Mouse (Mus musculus) lung, postnatal 0 days (tissue): ENCODE measurements around the gene Cdkn1c. TPM values are rescaled to one million over a fixed set of nuclear protein-coding genes. Genes with fewer than 3 reads are reported as not detected.

Experiments
- ATAC-seq: fragments of 200-750 bp; cut with Nextera tagmentation; 2 replicates; pipeline ENCODE4 v1.8.0; 2017; ENCODE audit warnings: moderate library complexity
- DNase-seq: peaks from one replicate; pipeline ENCODE4 v3.0.0-alpha.2; 2016; ENCODE audit warnings: low spot score
- H3K27ac ChIP-seq: fragments of 300-500 bp; sonication (generic); 2 replicates; pipeline ENCODE4 v1.5.1; 2014; ENCODE audit warnings: antibody characterized with exemption, mild to moderate bottlenecking, low read length, mixed read lengths
- H3K27me3 ChIP-seq: fragments of 300-500 bp; sonication (generic); replicated peaks from 2 replicates; pipeline ENCODE4 v1.6.1; 2014; ENCODE audit warnings: low read length, mixed read lengths; ENCODE audit not compliant: insufficient read depth
- H3K36me3 ChIP-seq: fragments of 300-500 bp; sonication (generic); 2 replicates; pipeline ENCODE4 v1.6.1; 2014; ENCODE audit warnings: low read length, mixed read lengths; ENCODE audit not compliant: insufficient read depth
- H3K4me1 ChIP-seq: fragments of 300-500 bp; sonication (generic); 2 replicates; pipeline ENCODE4 v1.6.1; 2014; ENCODE audit warnings: antibody characterized with exemption, low read depth, low read length, mixed read lengths; ENCODE audit not compliant: insufficient read depth
- H3K4me2 ChIP-seq: fragments of 300-500 bp; sonication (generic); replicated peaks from 2 replicates; pipeline ENCODE4 v1.6.1; 2014; ENCODE audit warnings: low read depth, mild to moderate bottlenecking, low read length, moderate library complexity, mixed read lengths
- H3K4me3 ChIP-seq: fragments of 300-500 bp; sonication (generic); 2 replicates; pipeline ENCODE4 v1.5.1; 2014; ENCODE audit warnings: low read depth, low read length
- H3K9ac ChIP-seq: fragments of 300-500 bp; sonication (generic); replicated peaks from 2 replicates; pipeline ENCODE4 v1.6.1; 2014; ENCODE audit warnings: low read depth, mild to moderate bottlenecking
- H3K9me3 ChIP-seq: fragments of 300-500 bp; sonication (generic); 2 replicates; pipeline ENCODE4 v1.6.1; 2016; ENCODE audit warnings: low read length, mixed read lengths
- CTCF ChIP-seq: IDR thresholded peaks from 2 replicates; pipeline ENCODE4 v1.5.1; 2016; ENCODE audit warnings: antibody characterized with exemption, mild to moderate bottlenecking
- EP300 ChIP-seq: IDR thresholded peaks from 2 replicates; pipeline ENCODE4 v1.6.1; 2016; ENCODE audit warnings: antibody characterized with exemption, mild to moderate bottlenecking, control low read depth
- WGBS: fragments of 180-500 bp; shearing (Covaris S2); extraction: QIAGEN DNeasy Blood & Tissue Kit; methylation state at CpG from one replicate; pipeline ENCODE4 v1.1.7; 2014; 5-methylcytosine and 5-hydroxymethylcytosine counted together
- polyA plus RNA-seq: library from polyadenylated mRNA; unstranded; fragments of >200 nt; fragmentation: Nextera tagmentation; extraction: Ambion mirVana; gene quantifications from 2 replicates; pipeline ENCODE4 v1.2.1, GENCODE M21; 2015

The Cdkn1c gene
- polyA plus RNA-seq, 1 experiment from 2014 or later, result 207 TPM

- peak overlapping the region; percentile 67 for H3K4me2 ChIP-seq
- H3K9ac ChIP-seq, result no peak overlapping the region
- no peaks in the 10 kb centered on the region for H3K36me3 ChIP-seq
- no peak for TF ChIP-seq CTCF
- TF ChIP-seq EP300, result no peak
- 0 out of 2 replicates have a peak overlapping the region, but pooled peaks have one; percentile 14 for H3K27ac ChIP-seq
- peak; percentile 24 for ATAC-seq
- no peak for DNase-seq
- H3K9me3 ChIP-seq, result no peaks in the 10 kb centered on the region; the same call in 1 of the 2 replicates
- peaks cover 3% of the 10 kb centered on the region; the same call in 1 of the 2 replicates for H3K4me1 ChIP-seq
- no peaks in the 10 kb centered on the region for H3K27me3 ChIP-seq
- WGBS, result 41% methylated on average over 23 of the region's 32 CpGs
- H3K4me3 ChIP-seq, result peak overlapping the region; percentile 27
Measured at GRCm38 (mm10) chr7:143461294-143461870, 532 bp upstream of the Cdkn1c start.

- DNase-seq, result no peak
- peaks cover 3% of the 10 kb centered on the region; the same call in 1 of the 2 replicates for H3K4me1 ChIP-seq
- peak overlapping the region; percentile 36 for H3K9ac ChIP-seq
- H3K36me3 ChIP-seq, result no peaks in the 10 kb centered on the region
- H3K9me3 ChIP-seq, result no peaks in the 10 kb centered on the region; the same call in 1 of the 2 replicates
- TF ChIP-seq CTCF, result 0 out of 2 replicates have a peak, but pooled peaks have one; percentile 12
- TF ChIP-seq EP300, result no peak
- ATAC-seq, result no peak
- H3K27ac ChIP-seq, result peak overlapping the region; percentile 54
- H3K4me3 ChIP-seq, result peak overlapping the region; percentile 60
- H3K4me2 ChIP-seq, result peak overlapping the region; percentile 67
- WGBS, result 43% methylated on average over 54 of the region's 60 CpGs
- no peaks in the 10 kb centered on the region for H3K27me3 ChIP-seq
Measured at GRCm38 (mm10) chr7:143460217-143460834, 524 bp downstream of the Cdkn1c start.

DNA sequence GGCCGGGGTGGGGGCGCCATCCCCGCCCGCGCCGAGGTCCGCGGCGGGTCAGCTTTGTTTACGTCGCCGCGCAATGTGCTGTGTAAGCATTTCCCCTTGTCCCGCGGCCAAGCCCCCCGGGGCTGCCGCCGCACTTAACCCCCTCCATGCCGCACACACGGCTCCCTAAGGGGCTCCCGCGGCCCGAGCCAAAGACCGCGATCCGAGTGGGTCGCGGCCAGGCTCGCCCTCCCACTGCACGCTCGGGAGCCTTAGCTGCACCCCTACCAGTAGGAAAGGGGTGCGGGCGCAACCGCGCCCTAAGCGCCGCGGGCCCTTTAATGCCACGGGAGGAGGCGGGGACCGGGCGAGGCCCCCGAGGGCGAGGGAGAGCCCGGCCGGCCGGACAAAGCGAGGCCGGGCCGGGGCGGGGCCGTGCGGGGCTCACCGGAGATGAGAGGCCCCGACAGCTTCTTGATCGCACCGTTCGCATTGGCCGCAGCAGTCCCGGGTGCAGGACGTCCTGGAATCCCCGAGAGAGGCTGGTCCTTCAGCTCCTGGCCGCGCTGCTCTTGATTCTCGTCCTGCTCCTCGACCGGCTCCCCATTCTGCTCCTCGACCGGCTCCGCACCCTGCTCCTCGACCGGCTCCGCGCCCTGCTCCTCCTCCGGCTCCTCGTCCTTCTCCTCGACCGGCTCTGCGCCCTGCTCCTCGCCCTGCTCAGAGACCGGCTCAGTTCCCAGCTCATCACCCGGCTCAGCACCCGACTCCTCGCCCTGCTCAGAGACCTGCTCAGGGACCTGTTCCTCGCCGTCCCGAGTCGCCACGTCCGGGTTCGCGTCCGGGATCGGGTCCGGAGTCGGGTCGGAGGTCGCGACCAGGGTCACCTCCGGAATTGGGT, 1.3 kb downstream of the Cdkn1c start:
- ATAC-seq (peak; percentile 42), DNase-seq (peak; percentile 78)
- H3K4me1 ChIP-seq, result no peaks in the 10 kb centered on the region
- no peaks in the 10 kb centered on the region; the same call in 1 of the 2 replicates for H3K9me3 ChIP-seq
- H3K27ac ChIP-seq, result peak overlapping the region; percentile 54
- H3K9ac ChIP-seq, result peak overlapping the region; percentile 36
- peak overlapping the region; percentile 60 for H3K4me3 ChIP-seq
- no peaks in the 10 kb centered on the region for H3K36me3 ChIP-seq
- no peaks in the 10 kb centered on the region for H3K27me3 ChIP-seq
- TF ChIP-seq CTCF (no peak), EP300 (no peak)
- 25% methylated on average over 73 of the region's 100 CpGs for WGBS
- peak overlapping the region; percentile 67 for H3K4me2 ChIP-seq

DNA sequence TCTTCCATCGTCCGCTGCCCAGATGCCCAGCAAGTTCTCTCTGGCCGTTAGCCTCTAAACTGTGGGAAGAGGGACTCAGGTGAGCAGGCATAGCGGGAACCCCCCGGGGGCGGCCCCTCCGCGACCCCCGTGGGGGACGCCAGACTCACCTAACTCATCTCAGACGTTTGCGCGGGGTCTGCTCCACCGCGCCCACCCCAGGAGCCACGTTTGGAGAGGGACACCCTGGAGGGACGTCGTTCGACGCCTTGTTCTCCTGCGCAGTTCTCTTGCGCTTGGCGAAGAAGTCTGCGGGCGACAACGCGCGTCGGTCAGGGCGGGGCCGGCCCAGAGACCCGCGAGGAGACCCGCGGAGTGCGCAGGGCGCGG, 1.9 kb downstream of the Cdkn1c start:
- no peaks in the 10 kb centered on the region for H3K4me1 ChIP-seq
- WGBS, result 21% methylated on average over 25 of the region's 38 CpGs
- TF ChIP-seq EP300, result no peak
- no peak for TF ChIP-seq CTCF
- peak overlapping the region; percentile 36 for H3K9ac ChIP-seq
- no peaks in the 10 kb centered on the region; the same call in 1 of the 2 replicates for H3K9me3 ChIP-seq
- peak overlapping the region; percentile 60 for H3K4me3 ChIP-seq
- ATAC-seq, result no peak
- peak overlapping the region; percentile 67 for H3K4me2 ChIP-seq
- H3K36me3 ChIP-seq, result no peaks in the 10 kb centered on the region
- H3K27me3 ChIP-seq, result no peaks in the 10 kb centered on the region
- peak overlapping the region; percentile 54 for H3K27ac ChIP-seq
- no peak for DNase-seq

DNA sequence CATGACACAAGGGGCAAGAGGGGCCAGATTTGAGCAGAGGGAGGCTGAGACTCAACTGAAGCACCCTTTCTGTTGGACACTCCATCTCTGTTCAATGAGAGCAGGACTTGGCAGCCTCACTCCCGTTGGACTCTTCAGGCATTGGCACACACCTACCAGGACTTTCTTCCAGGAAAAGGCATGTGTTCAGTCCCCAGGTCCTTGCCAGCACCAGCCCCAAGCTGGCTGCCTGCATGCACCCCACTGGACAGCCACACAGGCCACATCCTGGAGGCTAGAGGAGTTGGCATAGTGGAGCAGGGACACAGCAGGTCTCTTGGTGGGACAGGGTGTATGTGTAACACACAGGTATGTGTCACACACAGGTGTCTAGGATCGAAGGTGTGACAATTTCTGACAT, 13.7 kb downstream of the Cdkn1c start:
- WGBS, result 56% methylated on average over 2 of the region's 2 CpGs
- TF ChIP-seq CTCF (no peak), EP300 (no peak)
- peaks cover 27% of the 10 kb centered on the region for H3K27me3 ChIP-seq

More for the DNA sequence above, 13.7 kb downstream of the Cdkn1c start:
- H3K4me3 ChIP-seq, result no peak overlapping the region
- H3K9me3 ChIP-seq, result no peaks in the 10 kb centered on the region
- ATAC-seq (no peak), DNase-seq (no peak)
- no peak overlapping the region for H3K4me2 ChIP-seq
- 0 out of 2 replicates have a peak, but pooled peaks cover 5% of the 10 kb centered on the region for H3K4me1 ChIP-seq
- no peak overlapping the region for H3K27ac ChIP-seq
- H3K9ac ChIP-seq, result no peak overlapping the region
- H3K36me3 ChIP-seq, result no peaks in the 10 kb centered on the region
